Mouse (Mus musculus): ENCODE data around the gene Cic. TPM values are rescaled to one million over a fixed set of nuclear protein-coding genes. Genes with fewer than 3 reads are reported as not detected.

Gene Cic
- 25.5 TPM for polyA plus RNA-seq (2017; shearing (Covaris generic))

GRCm38 (mm10) chr7:25267301-25267750 lies at the start of gene Cic:
Gene Cic (plus strand): TSS chr7:25267704.

GRCm38 (mm10) chr7:25220457-25221101 lies 46.9 kb upstream of the Cic start, which contains the start of gene Dedd2:
Gene Dedd2 (minus strand): TSS chr7:25220615.

GRCm38 (mm10) chr7:25221102-25221883 lies 46.2 kb upstream of the Cic start, which contains the start of gene Zfp526:
Gene Zfp526 (plus strand): TSS chr7:25221425.

GRCm38 (mm10) chr7:25237249-25238014 lies 30.1 kb upstream of the Cic start, which contains the start of gene Gsk3a:
Gene Gsk3a (minus strand): TSS chr7:25237851.

GRCm38 (mm10) chr7:25250141-25250972 lies 17.1 kb upstream of the Cic start, which contains the start of gene Erf:
Gene Erf (minus strand): TSS chr7:25250761.

GRCm38 (mm10) chr7:25297454-25298325 lies 30.2 kb downstream of the Cic start, which contains the start of gene Pafah1b3:
Gene Pafah1b3 (minus strand): TSS chr7:25297986.

GRCm38 (mm10) chr7:25301063-25301462 lies 33.6 kb downstream of the Cic start, which contains the start of gene Prr19:
Gene Prr19 (plus strand): TSS chr7:25301411.

GRCm38 (mm10) chr7:25305956-25306613 lies 38.6 kb downstream of the Cic start, which contains the start of gene Tmem145:
Gene Tmem145 (plus strand): TSS chr7:25306106.

GRCm38 (mm10) chr7:25316532-25317445 lies 49.3 kb downstream of the Cic start, which contains the start of gene Megf8:
Gene Megf8 (plus strand): TSS chr7:25317164.

Other genes with a start within 250 kb of the Cic start
- 6.6 TPM for gene Grik5, start 195.4 kb upstream of the Cic start, polyA plus RNA-seq (2017; shearing (Covaris generic))
- gene Zfp574, start 195.1 kb upstream of the Cic start, polyA plus RNA-seq (2017; shearing (Covaris generic)) = 49.1 TPM
- 134 TPM for gene Pou2f2, start 88.0 kb upstream of the Cic start, polyA plus RNA-seq (2017; shearing (Covaris generic))
- gene Dedd2, start 47.1 kb upstream of the Cic start, polyA plus RNA-seq (2017; shearing (Covaris generic)) = 58.4 TPM
- gene Zfp526, start 46.3 kb upstream of the Cic start, polyA plus RNA-seq (2017; shearing (Covaris generic)) = 3.5 TPM
- gene Gsk3a, start 29.9 kb upstream of the Cic start, polyA plus RNA-seq (2017; shearing (Covaris generic)) = 7.3 TPM
- 0.73 TPM for gene Erf, start 16.9 kb upstream of the Cic start, polyA plus RNA-seq (2017; shearing (Covaris generic))
- 49.2 TPM for gene Pafah1b3, start 30.3 kb downstream of the Cic start, polyA plus RNA-seq (2017; shearing (Covaris generic))
- gene Prr19, start 33.7 kb downstream of the Cic start, polyA plus RNA-seq (2017; shearing (Covaris generic)) = not detected
- gene Tmem145, start 38.4 kb downstream of the Cic start, polyA plus RNA-seq (2017; shearing (Covaris generic)) = not detected
- 0.46 TPM for gene Megf8, start 49.5 kb downstream of the Cic start, polyA plus RNA-seq (2017; shearing (Covaris generic))
- not detected for gene Cnfn, start 102.0 kb downstream of the Cic start, polyA plus RNA-seq (2017; shearing (Covaris generic))
- gene Lipe, start 131.0 kb downstream of the Cic start, polyA plus RNA-seq (2017; shearing (Covaris generic)) = 16.9 TPM
- 0.52 TPM for gene Cxcl17, start 145.2 kb downstream of the Cic start, polyA plus RNA-seq (2017; shearing (Covaris generic))
- 0.60 TPM for gene Ceacam1, start 209.9 kb downstream of the Cic start, polyA plus RNA-seq (2017; shearing (Covaris generic))

Data from inflammation-experienced regulatory T-cells, adult 16 weeks (primary cell).